ENCODE assay signal across 20 mouse cellular contexts in the genomic region with DNA sequence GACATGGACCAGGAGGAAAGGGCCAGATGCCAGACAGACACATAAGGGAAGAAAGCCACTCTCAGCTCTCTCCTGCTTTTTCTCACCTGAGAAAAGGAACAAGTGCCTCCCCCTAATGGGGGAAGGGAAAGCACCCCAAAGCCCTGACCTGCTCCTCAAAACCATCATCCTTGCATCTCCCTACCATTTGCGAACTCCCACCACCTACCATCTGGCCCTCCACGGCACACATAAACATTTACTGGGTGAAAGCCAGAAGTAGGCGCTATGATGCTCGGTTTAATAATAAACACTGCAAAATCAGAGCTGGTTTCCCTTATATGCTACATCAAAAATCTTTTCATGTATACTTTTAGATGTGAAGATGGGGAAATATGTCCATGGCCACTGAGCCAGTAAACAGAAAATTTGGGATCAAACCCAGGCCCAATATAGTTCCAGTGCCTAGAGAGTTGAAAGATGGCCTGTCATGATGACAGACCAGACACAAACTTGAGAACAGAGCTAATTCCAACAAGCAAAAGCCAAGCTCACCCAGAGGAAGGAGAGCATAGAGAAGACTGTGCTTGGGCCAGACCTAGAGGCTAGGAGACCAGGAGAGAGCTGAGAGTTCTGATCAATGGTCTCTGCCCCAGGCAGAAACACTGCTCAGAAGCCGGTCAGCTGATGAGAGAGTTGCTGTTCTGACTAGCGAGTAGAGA.
A peak's percentile ranks its signal among the peaks of the same experiment; 100 is the strongest.
DNase-seq lines count a peak whose midpoint lies in the region; TF ChIP-seq lines count a peak whose summit lies in the region.
"Had no signal": no experiment of that assay in that cellular context is flagged by ENCODE, and none has a peak within 500 bp of the region (broad histone marks: within the 10 kb centered on the region; RNA-seq: fewer than 3 reads in every experiment).

No protein-coding gene starts in this region.

- H3K4me3 ChIP-seq in cerebellum, adult 2 months (replicated peaks; ENCODE audit: insufficient read depth, low read depth, low read length), result no peak overlapping the region
- H3K4me3 ChIP-seq in thymus, adult 2 months (ENCODE audit: control insufficient read depth, insufficient read depth, low read length), result no peak overlapping the region
- H3K4me3 ChIP-seq: embryonic facial prominence, embryonic 12.5 days; heart, embryonic 15.5 days; limb, embryonic 10.5 days; midbrain, embryonic 12.5 days; neural tube, embryonic 15.5 days had no signal

- WGBS in cerebellum, adult 2 months, result 40% methylated on average over 6 of the region's 6 CpGs
- WGBS in thymus, adult 2 months, result 94% methylated on average over 6 of the region's 6 CpGs

- H3K36me3 ChIP-seq in thymus, adult 2 months (ENCODE audit: control insufficient read depth, insufficient read depth, low read length), result no peaks in the 10 kb centered on the region
- H3K36me3 ChIP-seq: embryonic facial prominence, embryonic 12.5 days; heart, embryonic 15.5 days; limb, embryonic 10.5 days; midbrain, embryonic 12.5 days; neural tube, embryonic 15.5 days had no signal

- no peak for TF ChIP-seq CTCF in cerebellum, adult 2 months (IDR thresholded peaks at IDR 0.05; ENCODE audit: borderline replicate concordance, insufficient read depth, low read depth, low read length)
- TF ChIP-seq CTCF in thymus, adult 2 months (IDR thresholded peaks at IDR 0.05; ENCODE audit: borderline replicate concordance, control insufficient read depth, extremely low read depth, insufficient read depth, low read length, poor library complexity), result no peak

- peak overlapping the region; percentile 51; the same call in 1 of the 2 replicates for H3K27ac ChIP-seq in cerebellum, adult 2 months (ENCODE audit: insufficient read depth, low read length)
- no peak overlapping the region for H3K27ac ChIP-seq in thymus, adult 2 months (ENCODE audit: control insufficient read depth, insufficient read depth, low read length)
- H3K27ac ChIP-seq: embryonic facial prominence, embryonic 12.5 days; heart, embryonic 15.5 days; hindbrain, embryonic 14.5 days; limb, embryonic 10.5 days; midbrain, embryonic 12.5 days; neural tube, embryonic 15.5 days had no signal

- peak; percentile 41 to 55 for DNase-seq in cerebellum, adult 2 months
- no peak for DNase-seq in cerebellum, adult 11-12 months
- peak; percentile 54 to 81 for DNase-seq in layer of hippocampus, adult 18-20 months (ENCODE audit: low spot score in 2 of 2)
- DNase-seq in layer of hippocampus, postnatal 25 days (ENCODE audit: extremely low spot score in 1 of 2, low spot score in 1 of 2), result no peak
- DNase-seq in right cerebral cortex, adult 18-20 months, result peak; percentile 63
- DNase-seq in right cerebral cortex, postnatal 4 days, result no peak
- DNase-seq in thymus, adult 2 months, result no peak
- no peak for DNase-seq in ovary, postnatal 10 days (ENCODE audit: low spot score)
- DNase-seq: adrenal gland, postnatal 10 days; forebrain, postnatal 0 days; heart, postnatal 36 days; kidney, adult 18-20 months; kidney, postnatal 4 days; liver had no signal

- peaks cover 15% of the 10 kb centered on the region; the same call in 1 of the 2 replicates for H3K4me1 ChIP-seq in cerebellum, adult 2 months (ENCODE audit: control insufficient read depth, insufficient read depth, low read length)
- peaks cover 11% of the 10 kb centered on the region for H3K4me1 ChIP-seq in thymus, adult 2 months (replicated peaks; ENCODE audit: control insufficient read depth, insufficient read depth, low read length)
- H3K4me1 ChIP-seq: heart, embryonic 15.5 days had no signal

- no peak for TF ChIP-seq POLR2A in cerebellum, adult 2 months (IDR thresholded peaks at IDR 0.05; ENCODE audit: borderline replicate concordance, insufficient read depth, low read length)
- TF ChIP-seq POLR2A in thymus, adult 2 months (IDR thresholded peaks at IDR 0.05; ENCODE audit: control insufficient read depth, extremely low read depth, insufficient read depth, low read length, poor library complexity), result no peak

- no peaks in the 10 kb centered on the region for H3K27me3 ChIP-seq in cerebellum, adult 2 months (ENCODE audit: control insufficient read depth, insufficient read depth, low read length)
- H3K27me3 ChIP-seq in thymus, adult 2 months (ENCODE audit: control insufficient read depth, insufficient read depth, low read length), result no peaks in the 10 kb centered on the region
- H3K27me3 ChIP-seq: embryonic facial prominence, embryonic 12.5 days; heart, embryonic 15.5 days; midbrain, embryonic 12.5 days; neural tube, embryonic 15.5 days had no signal

Comparison
In these comparisons a context has a peak if more than half of its experiments do, and no peak if none do; other contexts are left out.
1. DNase-seq: peak in cerebellum, adult 2 months (2 of 2), layer of hippocampus, adult 18-20 months (2 of 2) and right cerebral cortex, adult 18-20 months (single experiment); none in cerebellum, adult 11-12 months (single experiment), layer of hippocampus, postnatal 25 days (0 of 2), right cerebral cortex, postnatal 4 days (single experiment), thymus, adult 2 months (single experiment) and ovary, postnatal 10 days (single experiment).